Mouse (Mus musculus) CD4-positive helper T cell, adult 2 months (primary cell): Measurements from ENCODE around the gene Phf21a.

Experiments used
- DNase-seq: peaks from one replicate; pipeline ENCODE4 v3.0.0-alpha.2; 2012; ENCODE audit warnings: low read depth, missing footprints, low spot score

The Phf21a gene

GRCm38 (mm10) chr2:92229973-92230372 is 137.1 kb downstream of the Phf21a start:
- DNase-seq: no peak

DNA sequence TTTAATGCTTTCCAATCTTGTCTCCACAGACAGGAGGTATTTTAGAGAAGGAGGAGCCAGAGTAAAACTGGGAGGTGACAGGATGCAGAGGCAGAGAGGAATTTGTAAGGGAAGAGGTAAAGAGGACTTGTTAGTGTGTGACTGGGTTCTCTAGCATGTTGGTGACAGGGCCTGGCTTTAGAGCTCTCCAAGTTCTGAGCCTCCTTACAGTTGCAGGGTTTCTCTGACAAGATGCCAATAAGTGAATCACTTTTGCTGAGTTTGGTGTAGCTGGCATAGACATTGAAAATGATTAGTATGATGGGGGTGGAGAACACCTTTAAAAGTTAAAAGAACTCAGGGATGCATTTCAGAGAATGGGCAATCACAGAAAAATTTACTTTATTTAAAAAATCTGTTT is 138.8 kb downstream of the Phf21a start:
- DNase-seq: no peak

DNA sequence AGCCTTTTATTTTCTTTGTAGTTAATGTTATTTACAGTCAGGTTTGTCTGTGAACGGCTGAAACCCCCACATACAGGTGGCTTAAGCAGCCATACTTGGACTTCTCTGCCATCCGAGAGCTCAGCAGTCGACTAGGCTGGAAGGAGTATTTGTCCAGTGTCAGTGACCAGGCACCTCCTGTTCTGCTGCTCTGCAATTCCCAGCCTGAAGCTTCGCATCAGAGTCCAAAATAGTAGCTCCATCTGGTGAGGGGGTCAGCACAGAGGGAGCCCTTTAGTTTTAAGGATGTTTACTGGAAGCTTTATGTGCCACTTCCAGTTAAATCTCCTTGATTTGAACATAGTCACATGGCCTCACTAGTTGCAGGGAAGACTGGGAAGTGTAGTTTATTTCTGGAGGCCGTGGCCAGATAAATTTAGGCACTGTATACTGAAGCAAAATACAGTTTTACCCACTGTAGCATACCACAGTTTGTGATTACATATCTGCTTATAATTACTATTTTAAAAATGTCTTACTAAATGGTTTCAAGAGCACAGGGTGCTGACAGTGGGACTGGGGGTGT is 141.9 kb downstream of the Phf21a start:
- DNase-seq: no peak

DNA sequence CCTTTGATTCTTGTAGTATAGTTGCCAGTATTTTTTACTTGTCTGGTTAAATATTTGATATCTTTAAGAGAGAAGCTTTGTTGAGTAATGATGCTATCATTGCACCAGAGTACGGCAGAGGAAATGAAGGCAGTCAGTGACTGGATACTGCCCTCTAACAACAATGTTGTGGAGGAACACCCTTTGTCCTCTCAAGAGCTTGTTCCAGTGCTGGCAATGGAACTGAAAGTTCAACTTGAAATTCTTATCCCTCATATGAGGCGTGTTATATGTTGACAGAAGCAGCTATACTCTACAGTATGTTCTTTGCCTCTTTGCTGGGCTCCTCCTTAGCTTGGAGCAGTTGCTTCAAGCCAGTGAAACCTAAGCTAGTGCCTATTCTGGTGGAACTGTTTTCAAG is 147.4 kb downstream of the Phf21a start:
- DNase-seq: no peak

GRCm38 (mm10) chr2:92240816-92241215 is 147.9 kb downstream of the Phf21a start:
- DNase-seq: no peak

- DNase-seq: no peak
These were observed 148.4 kb downstream of the Phf21a start for GRCm38 (mm10) chr2:92241317-92241716.

- no peak for DNase-seq
These were observed 153.2 kb downstream of the Phf21a start for GRCm38 (mm10) chr2:92246112-92246511.

- no peak for DNase-seq
These were observed 154.8 kb downstream of the Phf21a start for GRCm38 (mm10) chr2:92247711-92248110.

DNA sequence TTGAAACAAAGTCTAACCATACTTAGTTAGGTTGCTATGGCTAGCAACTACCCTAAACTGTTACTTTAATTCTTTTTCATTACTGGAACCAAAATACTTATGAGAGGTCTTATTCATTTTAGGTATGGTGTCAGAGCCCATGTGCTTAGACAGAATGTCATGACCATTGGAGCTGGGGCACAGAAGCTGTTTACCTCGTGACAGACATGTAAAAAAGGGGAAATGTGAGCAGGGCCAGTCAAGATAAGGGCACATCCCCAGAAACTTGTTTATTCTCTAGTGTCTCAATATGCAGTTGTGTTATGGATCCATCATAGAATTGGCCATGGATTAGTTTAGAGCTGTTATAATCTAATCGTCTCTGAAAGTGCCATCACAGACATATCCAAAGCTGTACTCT is 157.6 kb downstream of the Phf21a start:
- no peak for DNase-seq

DNA sequence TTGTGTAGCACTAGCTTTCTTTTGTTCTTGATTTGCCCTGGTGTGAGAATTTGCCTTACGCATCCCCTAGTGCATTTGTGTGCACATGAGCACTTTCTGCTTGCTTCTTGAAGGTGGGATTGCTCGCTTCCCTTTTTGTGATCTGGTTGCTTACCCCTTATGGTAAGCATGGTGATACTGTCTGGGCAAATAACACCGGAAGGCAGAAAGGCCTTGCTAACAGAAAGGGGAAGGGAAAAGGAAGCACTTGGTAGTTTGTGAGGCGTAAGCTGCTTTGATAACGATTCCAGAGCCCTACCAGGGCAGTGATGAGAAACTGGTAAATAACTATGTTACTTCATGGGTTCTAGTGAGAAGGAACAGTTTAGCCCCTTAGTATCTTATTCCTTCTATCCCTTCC is 160.9 kb downstream of the Phf21a start:
- DNase-seq: peak; percentile 9

DNA sequence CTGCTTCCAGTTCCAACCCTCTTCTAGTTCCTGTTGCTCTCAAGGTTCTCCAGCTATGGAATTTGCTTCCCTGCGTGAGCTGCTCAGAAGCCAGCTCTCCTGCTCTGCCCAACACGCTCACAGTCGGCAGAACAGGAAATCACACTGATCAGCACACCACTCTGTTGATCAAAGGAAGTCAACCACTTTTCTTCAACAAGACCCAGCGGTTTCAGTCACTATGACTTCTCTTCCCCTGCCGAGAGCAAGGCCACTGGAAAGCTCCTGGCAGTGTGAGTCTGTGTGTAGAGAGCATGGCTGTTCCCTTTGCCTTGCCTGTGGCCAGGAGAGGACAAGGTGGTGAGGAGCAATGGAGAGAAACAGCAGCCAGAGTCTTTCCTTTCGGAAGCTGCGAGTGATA is 163.2 kb downstream of the Phf21a start:
- peak; percentile 26 for DNase-seq

DNA sequence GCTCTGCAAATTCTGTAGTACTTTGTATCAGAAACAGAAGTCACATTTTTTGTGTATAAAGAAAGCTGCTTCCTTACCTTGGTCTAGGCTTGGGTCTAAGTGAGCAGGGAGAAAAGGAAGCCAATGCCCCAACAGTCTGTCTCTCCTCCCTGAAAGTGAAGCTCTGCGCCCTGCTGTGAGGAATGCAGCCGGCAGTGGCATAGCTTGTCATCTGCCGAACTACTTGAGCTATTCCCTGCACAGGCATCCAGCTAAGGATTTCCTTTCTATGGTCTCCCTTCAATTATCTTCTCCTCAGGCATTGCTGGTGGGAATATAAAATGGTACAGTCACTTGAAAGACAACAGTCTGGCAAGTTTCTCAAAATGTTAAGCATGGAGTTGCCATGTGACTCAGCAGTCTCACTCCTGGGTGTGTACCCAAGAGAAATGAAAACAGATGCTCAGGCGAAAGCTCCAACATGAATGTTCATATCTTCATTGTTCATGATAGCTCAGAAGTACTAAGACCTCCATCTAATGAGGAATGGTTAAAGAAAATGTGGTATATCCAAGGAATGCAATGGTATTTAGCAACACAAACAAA is 164.5 kb downstream of the Phf21a start:
- no peak for DNase-seq

GRCm38 (mm10) chr2:92259924-92260323 is 167.0 kb downstream of the Phf21a start:
- no peak for DNase-seq

DNA sequence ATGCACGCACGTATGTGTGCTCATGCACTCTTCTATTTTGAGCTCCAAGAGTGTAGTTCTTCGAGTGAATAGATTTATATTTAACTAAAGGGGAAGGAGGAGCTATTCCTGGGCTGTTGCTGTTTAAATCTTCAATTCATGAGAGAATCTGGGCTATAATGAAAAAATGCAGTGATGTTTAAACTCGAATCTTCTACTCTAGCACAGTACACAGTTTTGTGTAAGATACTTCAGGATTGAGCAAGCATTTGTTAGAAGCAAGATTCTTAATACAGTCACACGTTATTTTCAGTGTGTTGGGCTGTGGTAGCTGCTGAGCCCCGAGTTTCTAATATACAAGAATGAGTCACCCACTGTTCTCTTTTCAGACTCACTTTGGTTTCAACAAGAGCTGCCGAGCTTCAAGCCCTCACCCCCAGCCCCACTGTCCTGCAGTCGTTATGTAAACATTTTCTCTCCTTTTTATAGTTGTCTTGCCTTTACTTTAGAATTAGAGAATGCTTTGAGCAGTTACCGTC is 173.2 kb downstream of the Phf21a start:
- no peak for DNase-seq

DNA sequence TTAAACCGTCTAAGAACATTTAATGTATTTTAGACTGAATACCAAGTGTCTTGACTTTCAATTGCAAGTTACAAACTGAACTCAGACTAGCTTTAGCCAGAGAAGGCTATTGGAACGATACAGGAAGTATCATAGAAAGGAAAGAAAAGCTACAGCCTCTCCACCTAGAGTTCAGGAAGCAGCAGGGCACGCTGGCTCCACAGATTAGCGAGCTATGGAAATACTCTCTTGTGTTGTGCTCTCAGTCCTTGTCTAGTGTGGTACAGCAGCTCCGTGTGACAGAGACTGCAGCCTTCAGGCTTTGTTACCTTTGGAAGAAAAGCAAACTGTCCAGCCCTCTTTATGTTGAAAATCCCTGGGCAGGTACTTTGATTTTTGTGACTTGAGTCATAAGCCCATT is 176.3 kb downstream of the Phf21a start:
- DNase-seq: no peak

GRCm38 (mm10) chr2:92272510-92272909 is 179.6 kb downstream of the Phf21a start:
- DNase-seq: no peak

DNA sequence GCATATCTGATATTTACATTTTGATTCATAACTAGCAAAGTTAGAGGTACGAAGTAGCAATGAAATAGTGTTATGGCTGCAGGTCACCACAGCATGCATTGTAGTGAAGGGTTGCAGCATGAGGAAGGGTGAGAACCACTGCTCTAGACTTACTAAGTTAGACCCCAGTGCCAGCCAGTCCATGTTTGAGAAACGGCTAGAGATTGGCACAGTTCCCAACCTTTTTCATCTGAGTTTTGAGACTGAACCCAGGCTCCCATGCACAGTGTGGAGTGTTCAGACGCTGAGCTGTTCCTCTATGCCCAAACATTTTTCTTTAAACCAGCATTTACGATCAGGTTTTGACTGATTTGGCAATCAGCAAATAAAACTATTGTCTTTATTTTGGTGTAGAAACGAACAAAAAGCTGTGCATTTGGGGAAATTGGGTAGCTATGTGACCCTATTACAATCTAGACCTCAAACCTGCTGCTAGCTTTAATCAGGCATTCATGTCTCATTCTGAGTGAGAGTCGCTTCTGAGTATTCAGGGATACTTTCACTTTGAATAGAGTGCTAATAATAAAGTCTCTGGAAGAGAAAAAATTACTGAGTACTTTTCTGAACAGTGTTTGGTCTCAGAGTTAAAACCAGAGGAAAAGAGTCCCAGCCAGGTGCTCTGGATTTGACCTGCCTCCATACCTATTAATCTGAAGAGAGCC is 180.3 kb downstream of the Phf21a start:
- DNase-seq: no peak

DNA sequence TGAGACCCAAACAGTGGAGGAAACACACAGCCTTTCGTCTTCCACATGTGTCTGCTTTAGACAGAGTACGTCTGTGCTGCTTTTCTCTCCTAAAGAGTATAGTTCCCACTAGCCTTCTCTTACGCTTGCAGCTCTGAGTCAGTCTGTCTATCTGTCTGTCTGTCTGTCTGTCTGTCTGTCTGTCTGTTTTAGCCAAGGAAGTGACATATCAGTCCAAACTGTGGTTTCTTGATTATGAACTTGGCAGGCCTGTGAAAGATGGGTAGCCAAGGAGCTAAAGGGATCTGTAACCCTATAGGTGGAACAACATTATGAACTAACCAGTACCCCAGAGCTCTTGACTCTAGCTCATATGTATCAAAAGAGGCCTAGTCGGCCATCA is 180.9 kb downstream of the Phf21a start:
- no peak for DNase-seq

DNA sequence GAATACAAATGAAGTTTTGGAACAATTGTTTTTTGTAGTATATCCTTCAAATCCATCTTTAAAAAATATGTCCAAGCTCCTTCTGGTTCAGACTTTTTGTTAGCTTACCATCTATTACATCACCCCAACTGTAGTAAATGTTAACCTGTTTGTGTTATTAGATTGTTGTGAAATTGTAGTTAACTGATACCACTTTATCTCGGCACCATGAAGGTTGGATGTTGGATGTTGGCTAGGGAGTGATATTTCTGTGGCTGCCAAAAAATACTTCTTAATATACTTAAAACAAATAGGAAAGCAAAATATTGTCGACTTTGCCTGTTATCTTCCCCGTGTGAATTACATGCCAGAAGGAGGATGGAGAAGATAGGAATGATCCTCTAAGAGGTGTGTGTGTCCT is 184.9 kb downstream of the Phf21a start:
- DNase-seq: no peak

DNA sequence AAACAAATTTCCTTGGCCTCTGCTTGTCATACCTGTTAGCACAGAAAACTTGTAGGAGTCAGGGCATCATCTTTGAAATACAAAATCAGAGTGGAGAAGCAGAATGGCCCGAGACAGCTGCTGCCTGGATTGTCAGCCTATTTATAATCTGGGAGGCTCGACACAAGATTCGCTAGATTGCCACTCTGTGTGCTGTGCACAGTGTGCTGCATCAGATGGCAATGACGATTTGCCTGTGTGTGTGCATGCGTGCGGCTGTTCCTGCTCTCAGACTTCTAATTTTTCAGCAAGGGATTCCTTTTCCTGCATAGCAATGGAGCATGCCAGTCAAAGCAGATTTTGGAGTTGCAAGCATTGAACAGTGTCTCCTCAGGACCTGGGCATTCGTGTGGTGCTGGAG is 185.7 kb downstream of the Phf21a start:
- DNase-seq: no peak

GRCm38 (mm10) chr2:92279398-92279797 is 186.5 kb downstream of the Phf21a start:
- no peak for DNase-seq

DNA sequence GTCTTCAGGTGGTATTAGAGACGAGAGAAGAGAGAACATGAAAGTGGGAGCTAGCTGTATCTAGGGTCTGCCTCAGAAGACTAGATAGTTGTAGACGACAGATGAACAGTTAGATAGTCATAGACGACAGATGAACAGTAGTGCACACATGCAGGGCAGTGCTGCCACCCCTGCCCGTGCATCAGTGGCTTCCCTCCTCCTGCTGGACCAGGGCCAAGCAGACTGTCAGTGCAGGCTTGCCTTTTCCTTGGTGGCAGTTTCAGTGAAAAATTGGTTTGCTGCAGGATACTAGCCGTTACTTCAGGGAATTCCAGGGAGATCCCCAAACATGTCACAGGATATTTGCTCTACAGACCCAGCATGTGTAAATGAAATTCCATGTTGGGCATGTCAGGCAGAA is 192.7 kb downstream of the Phf21a start:
- no peak for DNase-seq

DNA sequence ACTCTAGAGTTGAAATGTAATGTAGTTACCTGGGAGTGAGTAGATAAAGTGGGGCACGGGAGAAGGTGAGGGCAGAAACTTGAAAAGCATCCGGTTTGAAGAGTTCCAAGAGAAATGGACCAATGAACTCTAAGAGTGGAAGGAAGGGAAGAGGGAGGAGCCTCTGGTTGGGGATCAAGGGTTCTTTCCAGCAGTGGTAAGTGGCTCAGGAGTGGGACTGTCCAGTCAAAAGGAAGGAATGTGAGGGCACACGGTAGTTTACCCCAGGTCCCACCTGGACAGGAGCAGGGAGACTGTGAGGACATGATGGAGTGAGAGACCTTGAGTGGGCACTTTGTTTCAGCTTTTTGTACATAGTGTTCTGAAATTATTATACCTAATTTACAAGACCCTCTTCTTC is 196.4 kb downstream of the Phf21a start:
- no peak for DNase-seq
